Mouse (Mus musculus) liver, embryonic 14.5 days (tissue): ENCODE measurements around the gene Tmem208. TPM values are rescaled to one million over a fixed set of nuclear protein-coding genes. Genes with fewer than 3 reads are reported as not detected.
A peak's percentile ranks its signal among the peaks of the same experiment; 100 is the strongest.

ENCODE experiments used
- ATAC-seq: fragments of 200-750 bp; cut with Nextera tagmentation; 2 replicates; pipeline ENCODE4 v1.8.0; 2017; ENCODE audit warnings: moderate number of reproducible peaks, mild to moderate bottlenecking, moderate library complexity; ENCODE audit not compliant: insufficient read depth
- DNase-seq, 3 experiments: peaks; one replicate each; pipeline ENCODE4 v3.0.0-alpha.2; 2012 to 2013; ENCODE audit warnings: low read depth in 3 of 3, low spot score in 3 of 3
- H3K27ac ChIP-seq: fragments of 300-500 bp; sonication (generic); 2 replicates; pipeline ENCODE4 v1.5.1; 2014; ENCODE audit warnings: moderate library complexity, mild to moderate bottlenecking, control low read depth, inconsistent platforms
- H3K27me3 ChIP-seq: fragments of 300-500 bp; sonication (generic); 2 replicates; pipeline ENCODE4 v1.6.1; 2014; ENCODE audit warnings: mild to moderate bottlenecking, low read length, moderate library complexity; ENCODE audit not compliant: control insufficient read depth, insufficient read depth
- H3K36me3 ChIP-seq: fragments of 300-500 bp; sonication (generic); replicated peaks from 2 replicates; pipeline ENCODE4 v1.6.1; 2014; ENCODE audit warnings: low read depth; ENCODE audit not compliant: control insufficient read depth, insufficient read depth
- H3K4me1 ChIP-seq, 2 experiments: fragments of 200-500 bp in 1 of 2; fragments of 300-500 bp in 1 of 2; sonication (generic) in 1 of 2; replicated peaks; 2 replicates each; pipeline ENCODE4 v1.6.1; 2012 to 2014; ENCODE audit warnings: antibody characterized with exemption in 1 of 2, inconsistent platforms in 1 of 2, low read length in 1 of 2; ENCODE audit not compliant: control insufficient read depth in 2 of 2, insufficient read depth in 2 of 2
- H3K4me2 ChIP-seq: fragments of 300-500 bp; sonication (generic); 2 replicates; pipeline ENCODE4 v1.6.1; 2014; ENCODE audit warnings: low read depth, mild to moderate bottlenecking, control low read depth, moderate library complexity
- H3K4me3 ChIP-seq, 2 experiments: fragments of 200-500 bp in 1 of 2; fragments of 300-500 bp in 1 of 2; sonication (generic) in 1 of 2; 2 replicates each; pipeline ENCODE4 v1.5.1; 2012 to 2014; ENCODE audit warnings: low read depth in 2 of 2, low read length in 2 of 2, mild to moderate bottlenecking in 2 of 2, control low read depth in 1 of 2, inconsistent platforms in 1 of 2, moderate library complexity in 1 of 2; ENCODE audit not compliant: insufficient read depth in 1 of 2
- H3K9ac ChIP-seq: fragments of 300-500 bp; sonication (generic); replicated peaks from 2 replicates; pipeline ENCODE4 v1.6.1; 2014; ENCODE audit warnings: mild to moderate bottlenecking, control low read depth, moderate library complexity
- H3K9me3 ChIP-seq: fragments of 300-500 bp; sonication (generic); 2 replicates; pipeline ENCODE4 v1.6.1; 2016; ENCODE audit warnings: low read length, mixed read lengths; ENCODE audit not compliant: control insufficient read depth
- CTCF ChIP-seq: IDR thresholded peaks from 2 replicates; pipeline ENCODE4 v1.5.1; 2016; ENCODE audit warnings: antibody characterized with exemption, low read depth, control low read depth
- EP300 ChIP-seq: IDR thresholded peaks from 2 replicates; pipeline ENCODE4 v1.6.1; 2016; ENCODE audit warnings: antibody characterized with exemption, low read depth
- WGBS: fragments of 180-500 bp; shearing (Covaris S2); extraction: QIAGEN DNeasy Blood & Tissue Kit; methylation state at CpG from one replicate; pipeline ENCODE4 v1.1.7; 2014; ENCODE audit not compliant: insufficient replicate concordance; 5-methylcytosine and 5-hydroxymethylcytosine counted together
- polyA plus RNA-seq, 2 experiments: library from polyadenylated mRNA; depleted of rRNA in 1 of 2; stranded (reverse) in 1 of 2; unstranded in 1 of 2; fragments of >200 nt; fragmentation: Nextera tagmentation in 1 of 2; extraction: Ambion mirVana in 1 of 2; gene quantifications; 2 replicates each; pipeline versions ENCODE4 v1.2.1 to v1.2.3; 2012 to 2014

The Tmem208 gene
- polyA plus RNA-seq, 2 experiments: 59.1 to 103 TPM

DNA sequence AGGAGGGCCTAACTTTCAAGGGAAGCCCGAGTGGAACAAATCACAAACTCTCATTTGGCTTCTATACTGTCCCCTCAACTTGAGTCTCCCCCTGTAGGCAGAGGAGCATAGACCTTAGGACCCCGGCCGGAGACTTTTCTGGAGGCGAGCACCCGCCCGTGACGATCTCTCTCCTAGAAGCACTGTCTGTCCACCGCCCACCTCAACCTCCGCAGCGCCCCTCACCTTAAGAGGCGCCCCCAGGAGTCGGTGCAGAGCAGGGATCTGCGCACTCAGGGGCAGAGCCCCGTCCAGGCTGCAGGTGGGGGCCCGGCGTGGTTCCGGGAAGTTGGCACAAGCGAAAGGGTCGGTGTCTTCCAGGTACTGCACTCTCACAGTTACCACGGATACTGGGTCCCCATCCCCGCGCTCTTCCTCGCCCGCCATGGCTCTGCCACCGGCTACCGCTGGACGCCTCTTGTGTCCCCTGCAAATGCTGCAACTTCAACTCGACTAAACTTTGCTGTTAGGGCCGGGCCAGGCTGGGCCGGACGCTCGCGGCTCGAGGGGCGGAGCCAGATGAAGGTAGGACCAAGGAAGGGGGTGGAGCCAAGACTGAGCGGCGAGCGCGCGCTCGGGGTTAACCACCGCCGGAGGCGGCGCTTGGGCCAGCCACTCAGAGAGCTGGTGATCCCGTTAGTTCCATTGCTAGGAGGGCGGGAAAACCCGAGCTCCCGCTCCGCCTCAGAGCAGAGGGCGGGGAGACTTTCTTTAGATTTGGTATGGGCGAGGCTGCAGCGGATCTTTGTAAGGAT, 21.5 kb downstream of the Tmem208 start, which contains the start of gene Fhod1:
Gene Fhod1 (minus strand): TSS at position 526 of the 794 bp plus-strand sequence.
- Histone ChIP-seq H3K4me1 (peaks cover 8 to 9% of the 10 kb centered on the region in 2 experiments; a peak in 3 of 4 replicates), H3K27me3 (peaks cover 51% of the 10 kb centered on the region), H3K27ac (no peak within 1 kb of the TSS), H3K36me3 (no peaks in the 10 kb centered on the region), H3K4me2 (peak within 1 kb of the TSS; percentile 88), H3K9ac (peak within 1 kb of the TSS; percentile 61), H3K4me3 (peak within 1 kb of the TSS; percentile 57 to 61), H3K9me3 (no peaks in the 10 kb centered on the region)
- ATAC-seq (peak; percentile 91), DNase-seq (peak; percentile 81 to 89 (median 85))
- WGBS: under 1% methylated on average over 53 of the region's 53 CpGs
- TF ChIP-seq CTCF: peak; percentile 27; the same call in 1 of the 2 replicates
- TF ChIP-seq EP300: no peak

DNA sequence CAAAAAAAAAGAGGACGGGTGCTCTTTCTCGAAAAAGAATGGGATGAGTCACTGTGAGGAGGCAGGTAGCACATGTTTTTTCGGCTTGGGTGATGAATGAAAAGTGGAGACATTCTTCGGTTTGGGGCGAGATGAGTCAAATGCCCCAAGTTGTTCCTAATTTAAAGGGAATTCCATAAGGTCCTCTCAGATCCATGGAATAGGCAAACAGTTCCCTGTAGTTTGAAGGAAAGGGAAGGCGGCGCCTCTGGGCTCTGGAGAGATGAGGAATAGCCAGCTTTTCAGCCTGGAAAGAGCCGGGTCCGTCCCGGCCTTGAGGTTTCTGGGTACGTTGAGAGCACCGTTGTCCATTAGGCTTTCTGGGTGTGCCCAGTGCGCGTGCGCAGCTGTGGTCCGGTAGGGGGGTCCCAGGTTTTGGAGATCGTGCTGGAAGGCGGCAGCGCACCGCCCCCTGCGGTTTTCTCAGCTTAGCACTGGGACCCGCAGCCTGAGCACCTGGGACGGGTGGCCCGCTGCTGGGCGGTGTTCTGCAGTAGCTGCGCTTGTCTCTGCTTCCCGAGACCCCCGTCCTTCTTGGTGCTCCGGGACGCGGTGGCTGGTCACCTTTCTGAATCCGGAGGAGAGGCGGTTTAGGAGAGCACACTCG, 22.4 kb downstream of the Tmem208 start, which contains the start of gene Slc9a5:
Gene Slc9a5 (plus strand): TSS at position 394 of the 646 bp plus-strand sequence.
- Histone ChIP-seq H3K4me3 (peak within 1 kb of the TSS; percentile 57 to 61), H3K9me3 (no peaks in the 10 kb centered on the region), H3K4me2 (peak within 1 kb of the TSS; percentile 88), H3K9ac (peak within 1 kb of the TSS; percentile 61), H3K36me3 (no peaks in the 10 kb centered on the region), H3K4me1 (peaks cover 8 to 9% of the 10 kb centered on the region in 2 experiments; a peak in 3 of 4 replicates), H3K27me3 (peaks cover 51% of the 10 kb centered on the region), H3K27ac (no peak within 1 kb of the TSS)
- WGBS: under 1% methylated on average over 34 of the region's 34 CpGs
- no peak for ATAC-seq
- no peak for TF ChIP-seq EP300
- peak; percentile 19; the same call in 1 of the 2 replicates for TF ChIP-seq CTCF
- DNase-seq: no peak

DNA sequence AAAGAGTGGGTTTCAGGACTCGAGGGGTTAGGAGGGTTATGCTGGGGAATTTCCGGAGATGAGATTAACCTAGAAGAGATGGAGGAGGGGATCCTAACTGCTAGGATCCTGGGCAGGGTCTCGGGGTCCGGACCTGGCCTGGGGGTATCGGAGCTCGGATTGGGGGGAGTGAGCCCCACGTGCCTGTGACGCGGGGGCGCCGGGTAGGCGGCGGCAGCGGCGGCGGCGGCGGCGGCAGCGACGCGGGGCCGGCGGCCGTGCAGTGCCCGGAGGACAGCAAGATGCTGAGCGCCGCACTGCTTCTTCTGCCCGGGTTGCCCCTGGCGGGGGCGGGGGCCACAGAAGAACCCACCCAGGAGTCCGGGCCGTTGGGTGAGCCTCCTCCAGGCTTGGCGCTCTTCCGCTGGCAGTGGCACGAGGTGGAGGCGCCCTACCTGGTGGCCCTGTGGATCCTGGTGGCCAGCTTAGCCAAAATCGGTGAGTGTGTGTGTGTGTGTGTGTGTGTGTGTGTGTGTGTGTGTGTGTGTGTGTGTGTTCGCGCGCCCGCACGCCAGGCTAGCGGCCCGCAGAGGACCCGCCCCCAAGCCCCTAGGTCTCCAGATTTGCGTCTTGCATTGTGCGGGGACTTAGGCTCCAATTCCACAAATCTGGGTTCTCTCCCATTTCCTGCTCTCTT, 23.1 kb downstream of the Tmem208 start:
- ATAC-seq: no peak
- TF ChIP-seq CTCF (no peak), EP300 (no peak)
- 2% methylated on average over 48 of the region's 48 CpGs for WGBS
- H3K9me3 ChIP-seq: no peaks in the 10 kb centered on the region
- H3K9ac ChIP-seq: no peak overlapping the region
- DNase-seq: no peak
- peaks cover 51% of the 10 kb centered on the region for H3K27me3 ChIP-seq
- peak overlapping the region; percentile 88 for H3K4me2 ChIP-seq
- peaks cover 8 to 9% of the 10 kb centered on the region in 2 experiments; a peak in 3 of 4 replicates for H3K4me1 ChIP-seq
- H3K36me3 ChIP-seq: no peaks in the 10 kb centered on the region
- no peak overlapping the region for H3K27ac ChIP-seq
- H3K4me3 ChIP-seq: peak overlapping the region; percentile 45 to 57

DNA sequence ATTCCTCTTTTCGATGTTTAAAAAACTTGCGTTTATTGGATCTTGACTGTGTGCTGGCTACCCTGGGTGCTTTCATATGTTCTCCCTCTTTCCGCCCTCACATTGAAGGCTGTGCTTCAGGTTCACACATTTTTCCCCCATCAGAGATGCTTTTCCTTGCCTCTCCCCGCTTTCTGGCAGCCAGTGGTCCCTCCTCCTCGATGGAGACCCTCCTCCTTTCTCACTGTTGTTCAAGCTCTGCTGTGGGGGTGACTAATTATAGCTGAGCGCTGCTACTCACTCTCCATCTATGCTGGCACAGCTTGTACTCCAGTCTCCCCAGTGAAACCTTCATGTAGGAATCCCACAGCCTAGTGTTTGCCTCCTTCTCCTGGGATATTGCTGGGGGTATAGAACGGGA, 24.0 kb downstream of the Tmem208 start:
- Histone ChIP-seq H3K4me1 (peaks cover 9 to 10% of the 10 kb centered on the region in 2 experiments; a peak in 3 of 4 replicates), H3K4me2 (no peak overlapping the region), H3K9ac (no peak overlapping the region), H3K27ac (no peak overlapping the region), H3K27me3 (peaks cover 51% of the 10 kb centered on the region), H3K9me3 (no peaks in the 10 kb centered on the region), H3K36me3 (no peaks in the 10 kb centered on the region), H3K4me3 (no peak overlapping the region)
- 49% methylated on average over 7 of the region's 7 CpGs for WGBS
- no peak for TF ChIP-seq EP300
- TF ChIP-seq CTCF: no peak
- DNase-seq (no peak), ATAC-seq (no peak)
